Mouse (Mus musculus) frontal cortex, adult (tissue): ENCODE data around the gene Cdhr5.

Source experiments
- ATAC-seq: cut with Nextera tagmentation; 2 replicates; pipeline ENCODE4 v1.9.2; 2017; ENCODE audit warnings: mild to moderate bottlenecking, moderate library complexity, mixed read lengths; ENCODE audit not compliant: low TSS enrichment

Gene Cdhr5

GRCm38 (mm10) chr7:141222696-141223215 is 53.8 kb downstream of the Cdhr5 start:
- no peak for ATAC-seq

GRCm38 (mm10) chr7:141222126-141222467 is 54.5 kb downstream of the Cdhr5 start:
- no peak for ATAC-seq

DNA sequence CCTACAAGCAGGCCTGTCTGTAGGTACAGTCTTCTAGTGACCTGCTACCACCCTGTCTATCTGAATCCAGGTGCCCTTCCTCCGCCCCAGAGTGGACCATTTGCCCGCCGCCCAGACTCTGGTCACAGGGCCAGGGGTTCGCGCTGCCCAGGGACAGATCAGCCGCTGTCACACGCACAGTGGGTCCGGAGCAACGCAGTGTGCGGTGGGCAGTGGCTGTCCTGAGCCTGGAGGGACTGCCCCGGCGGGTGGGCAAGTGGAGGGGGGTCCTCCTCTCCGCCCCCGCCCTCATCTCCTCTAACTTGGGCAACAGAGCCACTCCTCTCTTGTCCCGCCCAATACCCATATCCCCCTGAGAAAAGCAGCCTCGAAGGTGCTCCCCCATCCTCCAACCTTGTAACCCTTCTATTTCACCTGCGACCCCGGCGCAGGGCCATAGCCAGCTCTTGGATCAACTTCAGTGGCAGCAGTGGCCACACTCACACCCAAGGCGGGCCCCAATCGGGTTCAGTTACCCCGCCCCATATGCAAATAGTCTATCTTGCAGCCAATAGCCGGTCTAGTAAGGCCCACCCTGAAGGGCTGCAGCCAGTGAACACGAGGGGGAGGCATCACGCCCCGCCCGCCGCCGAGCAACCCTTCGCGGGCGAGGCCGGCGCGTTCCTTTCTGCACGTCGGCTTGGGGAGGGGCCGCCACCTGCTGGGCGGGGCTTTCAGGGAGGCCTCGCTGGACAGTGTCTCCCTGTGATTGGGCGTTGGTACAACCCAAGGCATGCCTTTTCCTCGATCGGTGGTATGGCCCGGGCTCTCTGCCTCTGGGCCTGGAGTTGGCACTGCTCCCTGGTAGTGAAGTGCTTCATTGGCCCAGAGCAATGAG is 55.1 kb downstream of the Cdhr5 start:
- ATAC-seq: peak; percentile 94

DNA sequence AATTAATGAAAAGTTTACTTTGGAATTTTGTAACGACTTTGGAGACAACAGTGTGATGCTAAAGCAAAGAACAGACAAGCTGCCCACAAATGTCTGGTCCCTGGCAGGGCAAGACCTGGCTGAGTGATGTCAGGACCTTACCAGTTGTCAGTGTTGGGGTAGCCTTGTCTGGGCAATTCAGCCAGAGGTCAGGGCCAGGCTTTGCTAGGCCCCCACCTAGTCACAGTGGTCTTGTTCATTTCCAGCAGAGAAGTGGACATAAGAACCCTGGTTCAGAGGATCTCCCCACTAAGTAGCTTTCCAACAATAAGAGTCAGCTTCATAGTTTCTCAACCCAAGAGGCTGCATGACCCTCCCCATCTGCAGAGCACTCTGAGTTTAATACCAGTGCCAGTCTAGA is 56.2 kb downstream of the Cdhr5 start:
- ATAC-seq: no peak

- ATAC-seq: no peak
These were observed 57.0 kb downstream of the Cdhr5 start for GRCm38 (mm10) chr7:141219558-141220099.
